ENCODE assay signal across 24 mouse cellular contexts in genomic region chr6:22668190-22668975, GRCm38 (mm10).
A peak's percentile ranks its signal among the peaks of the same experiment; 100 is the strongest.
DNase-seq lines count a peak whose midpoint lies in the region; ATAC-seq and TF ChIP-seq lines count a peak whose summit lies in the region.
"Had no signal": no experiment of that assay in that cellular context is flagged by ENCODE, and none has a peak within 500 bp of the region (broad histone marks: within the 10 kb centered on the region; RNA-seq: fewer than 3 reads in every experiment).

No protein-coding gene starts in this region.

- peak; percentile 8; the same call in 1 of the 2 replicates for ATAC-seq in hindbrain, embryonic 11.5 days (ENCODE audit: low FRiP score)
- ATAC-seq in hindbrain, postnatal 0 days: no peak
- ATAC-seq: forebrain, postnatal 0 days; liver, postnatal 0 days; lung, postnatal 0 days had no signal

- H3K27me3 ChIP-seq in hindbrain, embryonic 11.5 days (ENCODE audit: control insufficient read depth, insufficient read depth, low read length): no peaks in the 10 kb centered on the region
- no peaks in the 10 kb centered on the region for H3K27me3 ChIP-seq in hindbrain, embryonic 10.5 days (ENCODE audit: insufficient read depth, poor library complexity, severe bottlenecking)
- H3K27me3 ChIP-seq in hindbrain, postnatal 0 days (ENCODE audit: insufficient read depth, low read length): no peaks in the 10 kb centered on the region
- no peaks in the 10 kb centered on the region for H3K27me3 ChIP-seq in kidney, adult 2 months (replicated peaks; ENCODE audit: control insufficient read depth, insufficient read depth, low read length)
- H3K27me3 ChIP-seq: embryonic facial prominence, embryonic 12.5 days; heart, embryonic 13.5 days; limb, embryonic 12.5 days had no signal

- no peaks in the 10 kb centered on the region for H3K4me1 ChIP-seq in hindbrain, embryonic 11.5 days (replicated peaks; ENCODE audit: control insufficient read depth, insufficient read depth, low read length)
- no peaks in the 10 kb centered on the region for H3K4me1 ChIP-seq in hindbrain, embryonic 10.5 days (replicated peaks)
- no peaks in the 10 kb centered on the region for H3K4me1 ChIP-seq in hindbrain, postnatal 0 days (ENCODE audit: insufficient read depth, low read length)
- H3K4me1 ChIP-seq in kidney, adult 2 months (ENCODE audit: control insufficient read depth, insufficient read depth, low read length): no peaks in the 10 kb centered on the region
- H3K4me1 ChIP-seq: embryonic facial prominence, embryonic 12.5 days; heart, embryonic 13.5 days; limb, embryonic 12.5 days had no signal

- TF ChIP-seq CTCF in hindbrain, postnatal 0 days (IDR thresholded peaks at IDR 0.05; ENCODE audit: low read depth): no peak
- TF ChIP-seq CTCF in kidney, adult 2 months (conservative IDR thresholded peaks at IDR 0.05; ENCODE audit: insufficient read depth, insufficient read length, low read depth, low read length): no peak

- H3K4me2 ChIP-seq in hindbrain, embryonic 11.5 days (replicated peaks; ENCODE audit: low read depth, low read length): no peak overlapping the region
- no peak overlapping the region for H3K4me2 ChIP-seq in hindbrain, postnatal 0 days (ENCODE audit: low read depth, low read length)
- H3K4me2 ChIP-seq: embryonic facial prominence, embryonic 12.5 days; heart, embryonic 13.5 days; limb, embryonic 12.5 days; liver, embryonic 11.5 days; midbrain, embryonic 11.5 days had no signal

- no peaks in the 10 kb centered on the region for H3K9me3 ChIP-seq in hindbrain, embryonic 11.5 days (ENCODE audit: control insufficient read depth, low read length)
- no peaks in the 10 kb centered on the region for H3K9me3 ChIP-seq in hindbrain, embryonic 10.5 days
- H3K9me3 ChIP-seq in hindbrain, postnatal 0 days (ENCODE audit: low read length): no peaks in the 10 kb centered on the region
- H3K9me3 ChIP-seq: embryonic facial prominence, embryonic 12.5 days; limb, embryonic 12.5 days had no signal

- H3K4me3 ChIP-seq in hindbrain, embryonic 11.5 days (ENCODE audit: low read depth, low read length): no peak overlapping the region
- no peak overlapping the region for H3K4me3 ChIP-seq in hindbrain, embryonic 10.5 days
- H3K4me3 ChIP-seq in hindbrain, postnatal 0 days (ENCODE audit: low read length): no peak overlapping the region
- no peak overlapping the region for H3K4me3 ChIP-seq in kidney, adult 2 months (ENCODE audit: insufficient read depth, low read depth, low read length)
- H3K4me3 ChIP-seq: embryonic facial prominence, embryonic 12.5 days; heart, embryonic 13.5 days; limb, embryonic 12.5 days had no signal

- H3K9ac ChIP-seq in hindbrain, embryonic 11.5 days (ENCODE audit: low read depth, low read length): no peak overlapping the region
- H3K9ac ChIP-seq in hindbrain, postnatal 0 days (replicated peaks; ENCODE audit: low read length): no peak overlapping the region
- H3K9ac ChIP-seq: embryonic facial prominence, embryonic 12.5 days; forebrain, postnatal 0 days; heart, embryonic 13.5 days; limb, embryonic 12.5 days; liver, postnatal 0 days had no signal

- WGBS in hindbrain, embryonic 11.5 days: 90% methylated on average over 7 of the region's 7 CpGs
- 90% methylated on average over 7 of the region's 7 CpGs for WGBS in hindbrain, embryonic 10.5 days
- 79% methylated on average over 7 of the region's 7 CpGs for WGBS in hindbrain, postnatal 0 days
- WGBS in kidney, adult 2 months: 70% methylated on average over 7 of the region's 7 CpGs

- no peaks in the 10 kb centered on the region for H3K36me3 ChIP-seq in hindbrain, embryonic 11.5 days (ENCODE audit: control insufficient read depth, insufficient read depth, low read length)
- H3K36me3 ChIP-seq in hindbrain, embryonic 10.5 days: no peaks in the 10 kb centered on the region
- H3K36me3 ChIP-seq in hindbrain, postnatal 0 days (ENCODE audit: insufficient read depth, low read length): no peaks in the 10 kb centered on the region
- no peaks in the 10 kb centered on the region for H3K36me3 ChIP-seq in kidney, adult 2 months (ENCODE audit: control insufficient read depth, insufficient read depth, low read length)
- H3K36me3 ChIP-seq: embryonic facial prominence, embryonic 12.5 days; heart, embryonic 13.5 days; limb, embryonic 12.5 days had no signal

- TF ChIP-seq POLR2A in kidney, adult 2 months (IDR thresholded peaks at IDR 0.05; ENCODE audit: low read depth, low read length): no peak

- DNase-seq in hindbrain, embryonic 11.5 days (ENCODE audit: low spot score): no peak
- DNase-seq in hindbrain, embryonic 10.5 days (ENCODE audit: low spot score): no peak
- DNase-seq in adrenal gland, postnatal 25 days: peak; percentile 50
- DNase-seq in hindbrain, postnatal 0 days (ENCODE audit: low spot score): peak; percentile 21
- no peak for DNase-seq in kidney, adult 2 months
- DNase-seq in layer of hippocampus, postnatal 25 days (ENCODE audit: extremely low spot score in 1 of 2, low spot score in 1 of 2): no peak
- no peak for DNase-seq in cerebellum, adult 8-10 months
- DNase-seq: cerebellum, adult 9-11 months; forebrain, postnatal 0 days; gastrocnemius, postnatal 25 days; heart, adult 18-20 months; heart, postnatal 14 days; kidney, adult 8-10 months; kidney, postnatal 10 days; liver, postnatal 0 days; thymus, adult 2 months; thymus, postnatal 4 days had no signal

- no peak overlapping the region for H3K27ac ChIP-seq in hindbrain, embryonic 11.5 days (ENCODE audit: low read depth, low read length)
- H3K27ac ChIP-seq in hindbrain, embryonic 10.5 days: no peak overlapping the region
- H3K27ac ChIP-seq in hindbrain, postnatal 0 days: no peak overlapping the region
- no peak overlapping the region for H3K27ac ChIP-seq in kidney, adult 2 months (ENCODE audit: insufficient read depth, low read depth, low read length)
- H3K27ac ChIP-seq: embryonic facial prominence, embryonic 12.5 days; heart, embryonic 13.5 days; limb, embryonic 12.5 days; stomach, postnatal 0 days had no signal

Comparison
In these comparisons a context has a peak if more than half of its experiments do, and no peak if none do; other contexts are left out.
1. DNase-seq: peak in adrenal gland, postnatal 25 days (single experiment) and hindbrain, postnatal 0 days (single experiment); none in hindbrain, embryonic 11.5 days (single experiment), hindbrain, embryonic 10.5 days (single experiment), kidney, adult 2 months (single experiment), layer of hippocampus, postnatal 25 days (0 of 2) and cerebellum, adult 8-10 months (single experiment).